8 mouse cellular contexts compared by ENCODE assay signal in the genomic region with DNA sequence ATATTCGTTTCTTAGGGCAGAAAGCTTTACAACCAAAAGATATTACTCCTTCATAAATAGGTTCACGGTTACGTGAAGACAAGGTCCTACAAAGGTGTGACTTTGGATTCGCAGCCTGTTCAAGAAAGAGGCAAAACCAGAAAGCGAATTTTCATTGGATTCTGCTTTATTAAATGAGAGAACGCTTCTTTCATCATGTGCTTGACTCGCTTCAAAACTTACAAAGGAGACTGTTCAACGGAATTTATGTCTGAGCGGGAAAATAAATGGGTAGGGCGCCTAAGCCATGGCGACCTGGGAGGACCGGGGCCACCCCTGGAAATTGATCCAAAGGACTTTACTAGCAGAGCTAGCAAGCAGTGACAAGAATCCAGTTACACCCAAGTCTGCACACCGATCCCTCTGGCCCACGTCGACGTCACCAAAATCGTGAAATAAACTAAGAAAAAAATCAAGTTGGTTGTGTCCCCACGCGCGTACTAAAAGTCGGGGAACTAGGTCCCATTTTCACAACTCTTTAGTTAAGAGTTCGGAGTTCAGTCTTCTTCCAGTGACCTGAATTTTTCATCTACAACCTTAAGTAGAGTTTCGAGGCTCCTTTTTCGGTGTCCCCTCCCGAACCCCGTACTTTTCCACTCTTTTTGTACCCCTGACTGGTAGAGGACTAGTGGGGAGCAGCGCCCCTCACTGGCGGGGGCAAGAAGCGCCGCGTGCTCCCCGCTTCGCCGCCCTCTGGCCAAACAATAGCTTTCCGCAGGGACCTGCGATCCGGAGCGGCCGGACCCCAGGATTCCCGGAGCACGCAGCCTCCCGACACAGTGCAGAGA. TPM values are rescaled to one million over a fixed set of nuclear protein-coding genes. Genes with fewer than 3 reads are reported as not detected.
DNase-seq lines count a peak whose midpoint lies in the region; ATAC-seq and TF ChIP-seq lines count a peak whose summit lies in the region.

No protein-coding gene starts in this region.

- peak overlapping the region; percentile 98 for H3K4me2 ChIP-seq in forebrain, embryonic 13.5 days
- peak overlapping the region; percentile 65 for H3K4me2 ChIP-seq in liver, embryonic 14.5 days (ENCODE audit: low read depth)

- intact Hi-C loops in heart, adult 2 months (cut with DNase I), result no loop called here

- no peaks in the 10 kb centered on the region for H3K79me2 ChIP-seq in heart, adult 2 months (replicated peaks; ENCODE audit: control insufficient read depth, insufficient read depth, low read length)

- WGBS in heart, adult 2 months, result 8% methylated on average over 42 of the region's 42 CpGs
- 4% methylated on average over 42 of the region's 42 CpGs for WGBS in forebrain, embryonic 13.5 days
- 6% methylated on average over 42 of the region's 42 CpGs for WGBS in liver, embryonic 14.5 days (ENCODE audit: insufficient replicate concordance)

- no peak for TF ChIP-seq POLR2A in heart, adult 2 months (IDR thresholded peaks at IDR 0.05; ENCODE audit: insufficient read depth, low read depth, low read length)

- no peaks in the 10 kb centered on the region for H3K9me3 ChIP-seq in forebrain, embryonic 13.5 days (replicated peaks)
- no peaks in the 10 kb centered on the region for H3K9me3 ChIP-seq in liver, embryonic 14.5 days (ENCODE audit: control insufficient read depth, low read length)

- peaks cover 5% of the 10 kb centered on the region for H3K4me1 ChIP-seq in heart, adult 2 months (ENCODE audit: control insufficient read depth, insufficient read depth, low read length)
- peaks cover 47% of the 10 kb centered on the region for H3K4me1 ChIP-seq in forebrain, embryonic 13.5 days
- 0 out of 4 replicates have a peak, but pooled peaks cover 0 to 2% of the 10 kb centered on the region in 2 experiments for H3K4me1 ChIP-seq in liver, embryonic 14.5 days (replicated peaks; ENCODE audit: control insufficient read depth in 2 of 2, insufficient read depth in 2 of 2, low read length in 1 of 2)

- DNase-seq in heart, adult 2 months, result no peak
- DNase-seq in heart, adult 9 months (ENCODE audit: low spot score in 2 of 2), result no peak
- peak; percentile 22 for DNase-seq in CD4-positive, CD25-positive, alpha-beta regulatory T cell, adult 2 months (ENCODE audit: low read depth, low spot score)
- DNase-seq in liver, embryonic 14.5 days (ENCODE audit: low read depth in 3 of 3, low spot score in 3 of 3), result no peak
- no peak for DNase-seq in testis, postnatal 10 days (ENCODE audit: low spot score)
- DNase-seq in right cerebral cortex, postnatal 25 days, result no peak
- no peak for DNase-seq in cerebellum, adult 11 months

- peak overlapping the region; percentile 9 for H3K9ac ChIP-seq in heart, adult 2 months (ENCODE audit: low read depth, low read length)
- peak overlapping the region; percentile 98 for H3K9ac ChIP-seq in forebrain, embryonic 13.5 days
- no peak overlapping the region for H3K9ac ChIP-seq in liver, embryonic 14.5 days (replicated peaks)

- peak; percentile 77 for TF ChIP-seq CTCF in heart, adult 2 months (IDR thresholded peaks at IDR 0.05)
- peak; percentile 45 for TF ChIP-seq CTCF in liver, embryonic 14.5 days (IDR thresholded peaks at IDR 0.05; ENCODE audit: low read depth)

- peak overlapping the region; percentile 62; the same call in 1 of the 2 replicates for H3K27ac ChIP-seq in heart, adult 2 months
- H3K27ac ChIP-seq in forebrain, embryonic 13.5 days, result peak overlapping the region; percentile 95
- no peak overlapping the region for H3K27ac ChIP-seq in liver, embryonic 14.5 days

- TF ChIP-seq EP300 in heart, adult 2 months (IDR thresholded peaks at IDR 0.05; ENCODE audit: insufficient read depth, low read depth, low read length), result no peak
- TF ChIP-seq EP300 in liver, embryonic 14.5 days (IDR thresholded peaks at IDR 0.05; ENCODE audit: low read depth), result no peak

- no peaks in the 10 kb centered on the region for H3K27me3 ChIP-seq in heart, adult 2 months (ENCODE audit: control insufficient read depth, insufficient read depth, low read length)
- H3K27me3 ChIP-seq in forebrain, embryonic 13.5 days, result peaks cover 19% of the 10 kb centered on the region
- peaks cover 35% of the 10 kb centered on the region for H3K27me3 ChIP-seq in liver, embryonic 14.5 days (ENCODE audit: control insufficient read depth, insufficient read depth, low read length)

- H3K4me3 ChIP-seq in heart, adult 2 months, result peak overlapping the region; percentile 97
- peak overlapping the region; percentile 98 for H3K4me3 ChIP-seq in forebrain, embryonic 13.5 days
- peak overlapping the region; percentile 37 to 62 for H3K4me3 ChIP-seq in liver, embryonic 14.5 days (ENCODE audit: insufficient read depth in 1 of 2, low read depth in 2 of 2, low read length in 2 of 2)

- ATAC-seq in forebrain, embryonic 13.5 days, result no peak
- no peak for ATAC-seq in liver, embryonic 14.5 days (ENCODE audit: insufficient read depth)

- no peaks in the 10 kb centered on the region for H3K36me3 ChIP-seq in heart, adult 2 months (ENCODE audit: control insufficient read depth, insufficient read depth, low read length)
- peaks cover 12% of the 10 kb centered on the region for H3K36me3 ChIP-seq in forebrain, embryonic 13.5 days (ENCODE audit: poor library complexity, severe bottlenecking)
- no peaks in the 10 kb centered on the region for H3K36me3 ChIP-seq in liver, embryonic 14.5 days (replicated peaks; ENCODE audit: control insufficient read depth, insufficient read depth, low read depth)

RNA-seq across cellular contexts. Expression of gene Cbx2, which starts 0.5 kb away (rescaled TPM):
- 1 to 10 TPM; 1.7 to 2.3 TPM for total RNA-seq in heart, adult 2 months (2021)
- polyA plus RNA-seq in heart, adult 2 months (2012; rRNA removed), result 2.3 and 3.0 TPM in 2 replicates
- 45.2 and 52.0 TPM in 2 replicates for polyA plus RNA-seq in forebrain, embryonic 13.5 days (2015; fragmentation: Nextera tagmentation; extraction: Ambion mirVana)
- 1.4 and 1.7 TPM in 2 replicates for polyA plus RNA-seq in liver, embryonic 14.5 days (2012; rRNA removed)
- polyA plus RNA-seq in liver, embryonic 14.5 days (2014; fragmentation: Nextera tagmentation; extraction: Ambion mirVana), result 1.8 and 2.4 TPM in 2 replicates

RNA-seq across cellular contexts. Expression of gene Cbx8, which starts 18.5 kb away (rescaled TPM):
- total RNA-seq in heart, adult 2 months (2021), result 1 to 10 TPM; 4.0 to 5.3 TPM
- polyA plus RNA-seq in heart, adult 2 months (2012; rRNA removed), result 2.0 and 2.7 TPM in 2 replicates
- polyA plus RNA-seq in forebrain, embryonic 13.5 days (2015; fragmentation: Nextera tagmentation; extraction: Ambion mirVana), result 9.8 and 12.3 TPM in 2 replicates
- 0.64 and 0.95 TPM in 2 replicates for polyA plus RNA-seq in liver, embryonic 14.5 days (2012; rRNA removed)
- polyA plus RNA-seq in liver, embryonic 14.5 days (2014; fragmentation: Nextera tagmentation; extraction: Ambion mirVana), result 1.6 and 2.1 TPM in 2 replicates

RNA-seq across cellular contexts. Expression of gene Enpp7, which starts 34.3 kb away (rescaled TPM):
- not detected for total RNA-seq in heart, adult 2 months (2021)
- not detected in 2 replicates for polyA plus RNA-seq in heart, adult 2 months (2012; rRNA removed)
- not detected in 2 replicates for polyA plus RNA-seq in forebrain, embryonic 13.5 days (2015; fragmentation: Nextera tagmentation; extraction: Ambion mirVana)
- not detected in 2 replicates for polyA plus RNA-seq in liver, embryonic 14.5 days (2012; rRNA removed)
- polyA plus RNA-seq in liver, embryonic 14.5 days (2014; fragmentation: Nextera tagmentation; extraction: Ambion mirVana), result not detected in 2 replicates

Comparison
In these comparisons a context has a peak if more than half of its experiments do, and no peak if none do; other contexts are left out.
1. RNA of gene Cbx2, which starts 0.5 kb away (polyA plus RNA-seq): 45.2 to 52.0 TPM in forebrain, embryonic 13.5 days; 2.3 to 3.0 TPM in heart, adult 2 months and 1.4 to 2.4 TPM in liver, embryonic 14.5 days; every median in the first group is over 10 times any median in the second.
2. Peak in every context shown above with its lines, with median percentiles within 50 percentile points of each other: H3K4me3 ChIP-seq.